Mouse (Mus musculus) c-Kit-negative CD71-positive TER-119-positive erythroid progenitor cells, embryonic 14.5 days (primary cell): ENCODE data around the gene Cdh5.
"Not testable (repeated sequence)": the region's sequence is repeated elsewhere in the genome, so short reads cannot be mapped to it uniquely, and the experiment has no call there.

Source experiments
- DNase-seq: peaks from one replicate; pipeline ENCODE4 v3.0.0-alpha.2; 2013; ENCODE audit warnings: low read depth, low spot score

Gene Cdh5

DNA sequence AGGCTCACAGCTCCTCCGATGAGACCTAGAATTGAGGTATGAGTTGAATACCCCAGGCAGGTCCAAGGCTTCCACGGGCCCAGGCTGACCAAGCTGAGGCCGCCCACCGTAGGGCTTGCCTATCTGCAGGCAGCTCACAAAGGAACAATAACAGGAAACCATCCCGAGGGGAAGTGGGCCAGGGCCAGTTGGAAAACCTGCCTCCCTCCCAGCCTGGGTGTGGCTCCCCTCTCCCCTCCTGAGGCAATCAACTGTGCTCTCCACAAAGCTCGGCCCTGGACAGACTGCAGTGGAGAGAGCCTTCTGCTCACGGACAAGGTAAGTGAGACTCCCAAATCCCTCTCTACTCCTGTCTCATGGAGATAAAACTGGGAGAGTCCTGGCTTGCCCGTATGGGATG is at the start of gene Cdh5:
Gene Cdh5, plus strand, starts transcription at position 211 of the 400 bp plus-strand sequence.
- no peak for DNase-seq

DNA sequence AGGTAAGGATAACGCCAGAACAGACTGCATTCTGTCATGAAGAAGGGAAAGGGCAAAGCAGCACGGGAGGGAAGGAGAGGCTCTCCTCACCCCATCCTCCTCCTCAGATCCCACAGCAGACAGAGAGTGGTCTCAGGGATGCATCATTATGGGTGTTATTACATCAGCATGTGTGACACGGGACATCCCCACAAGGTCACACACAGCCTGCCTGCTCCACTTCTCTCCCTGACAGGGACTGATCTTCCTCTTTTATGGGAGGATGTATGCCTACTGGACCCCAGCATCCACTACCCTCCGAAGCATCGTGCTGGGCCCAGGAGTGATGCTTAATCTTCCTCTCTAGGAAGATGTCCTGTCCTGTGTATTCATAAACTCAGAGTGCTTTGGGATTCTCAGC is 41.5 kb upstream of the Cdh5 start:
- DNase-seq, result no peak

- no peak for DNase-seq
Observed at GRCm38 (mm10) chr8:104060446-104060845, 41.0 kb upstream of the Cdh5 start.

DNA sequence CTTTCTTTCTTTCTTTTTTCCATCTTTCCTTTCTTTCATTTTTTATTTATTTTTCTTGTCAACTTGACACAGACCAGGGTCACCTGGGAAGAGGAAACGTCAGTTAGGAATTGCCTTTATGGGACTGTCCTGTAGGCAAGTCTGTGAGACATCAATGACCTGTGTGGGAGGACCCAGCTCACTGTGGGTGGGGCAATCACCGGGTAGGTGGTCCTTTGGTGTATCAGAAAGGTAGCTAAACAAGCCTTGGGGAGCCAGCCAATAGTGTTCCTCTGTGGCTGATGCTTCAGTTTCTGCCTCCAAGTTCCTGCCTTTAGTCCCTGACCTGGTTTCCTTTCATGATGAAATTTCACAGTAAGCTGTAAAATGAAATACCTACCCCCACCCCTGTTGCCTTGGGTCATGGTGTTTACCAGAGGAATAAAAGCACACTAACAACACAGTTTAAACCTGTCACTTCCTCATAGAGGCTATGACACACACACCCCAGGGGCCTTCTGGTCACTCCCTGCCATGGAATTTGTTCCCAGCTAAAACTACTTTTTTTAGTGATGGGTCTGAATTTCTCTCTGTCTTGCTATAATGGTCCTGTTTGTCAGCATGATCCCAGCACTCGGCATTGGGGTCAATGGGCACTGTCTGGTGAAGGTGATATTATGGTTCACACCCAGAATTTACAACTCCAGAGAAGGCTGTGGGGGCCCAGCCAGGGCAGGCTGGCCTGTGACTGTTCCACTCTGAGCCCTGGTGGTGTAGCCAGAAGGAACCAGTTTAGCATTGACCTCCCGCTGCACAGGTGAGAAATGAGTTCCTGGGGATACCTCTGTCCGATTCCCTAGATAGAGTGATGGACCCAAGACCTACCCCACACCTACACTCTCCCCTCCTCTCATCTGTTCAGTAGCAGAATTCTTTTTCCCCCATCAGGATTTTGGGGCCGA is 40.1 kb upstream of the Cdh5 start:
- no peak for DNase-seq

DNA sequence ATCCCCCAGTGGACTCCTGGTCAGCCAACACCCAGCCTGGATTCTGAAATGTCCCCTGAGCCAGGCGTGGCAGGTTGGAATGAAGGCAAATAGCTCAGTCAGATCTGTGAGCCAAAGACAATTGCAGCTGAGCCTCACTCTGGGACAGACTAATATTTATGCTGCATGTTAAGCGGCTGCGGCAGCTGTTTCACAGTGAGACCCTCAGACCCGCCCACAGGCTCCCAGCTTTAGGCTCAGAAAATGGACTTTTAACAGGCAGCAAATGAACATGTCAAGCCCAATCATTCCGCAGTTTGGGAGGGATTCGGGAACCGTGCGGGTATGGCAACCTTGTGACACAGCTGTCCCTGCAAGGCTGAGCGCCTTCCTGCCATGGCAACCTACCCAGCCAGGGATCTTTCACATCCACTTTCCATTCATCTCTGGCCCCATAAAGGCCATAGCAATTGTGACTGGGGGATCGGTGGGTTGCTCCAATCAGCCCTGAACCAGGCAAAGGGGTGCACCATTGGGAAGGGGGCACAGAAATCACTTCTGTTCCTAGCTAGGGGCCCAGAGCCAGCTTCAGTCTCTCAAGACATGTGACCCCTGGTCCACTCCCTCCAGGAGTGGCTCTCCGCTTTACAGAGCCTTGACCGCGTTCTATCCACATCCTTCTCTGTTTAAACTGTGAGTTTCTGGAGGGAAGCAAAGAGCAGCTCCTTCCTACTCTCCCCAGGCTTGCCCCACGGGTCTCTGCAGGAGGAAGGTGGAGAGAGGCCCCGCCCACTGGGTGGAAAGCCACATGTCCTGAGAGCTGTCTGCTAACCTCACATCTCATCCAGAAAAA is 39.2 kb upstream of the Cdh5 start:
- DNase-seq, result no peak

GRCm38 (mm10) chr8:104065223-104065622 is 36.2 kb upstream of the Cdh5 start:
- DNase-seq, result no peak

- no peak for DNase-seq
Observed at GRCm38 (mm10) chr8:104065906-104066518, 35.4 kb upstream of the Cdh5 start.

- no peak for DNase-seq
Observed at GRCm38 (mm10) chr8:104067390-104067925, 34.0 kb upstream of the Cdh5 start.

GRCm38 (mm10) chr8:104068421-104069035 is 32.9 kb upstream of the Cdh5 start:
- DNase-seq, result no peak

- not testable (repeated sequence) for DNase-seq
Observed at GRCm38 (mm10) chr8:104070201-104070865, 31.1 kb upstream of the Cdh5 start.

GRCm38 (mm10) chr8:104070949-104071348 is 30.5 kb upstream of the Cdh5 start:
- DNase-seq, result no peak

GRCm38 (mm10) chr8:104075079-104075478 is 26.3 kb upstream of the Cdh5 start:
- DNase-seq, result no peak

DNA sequence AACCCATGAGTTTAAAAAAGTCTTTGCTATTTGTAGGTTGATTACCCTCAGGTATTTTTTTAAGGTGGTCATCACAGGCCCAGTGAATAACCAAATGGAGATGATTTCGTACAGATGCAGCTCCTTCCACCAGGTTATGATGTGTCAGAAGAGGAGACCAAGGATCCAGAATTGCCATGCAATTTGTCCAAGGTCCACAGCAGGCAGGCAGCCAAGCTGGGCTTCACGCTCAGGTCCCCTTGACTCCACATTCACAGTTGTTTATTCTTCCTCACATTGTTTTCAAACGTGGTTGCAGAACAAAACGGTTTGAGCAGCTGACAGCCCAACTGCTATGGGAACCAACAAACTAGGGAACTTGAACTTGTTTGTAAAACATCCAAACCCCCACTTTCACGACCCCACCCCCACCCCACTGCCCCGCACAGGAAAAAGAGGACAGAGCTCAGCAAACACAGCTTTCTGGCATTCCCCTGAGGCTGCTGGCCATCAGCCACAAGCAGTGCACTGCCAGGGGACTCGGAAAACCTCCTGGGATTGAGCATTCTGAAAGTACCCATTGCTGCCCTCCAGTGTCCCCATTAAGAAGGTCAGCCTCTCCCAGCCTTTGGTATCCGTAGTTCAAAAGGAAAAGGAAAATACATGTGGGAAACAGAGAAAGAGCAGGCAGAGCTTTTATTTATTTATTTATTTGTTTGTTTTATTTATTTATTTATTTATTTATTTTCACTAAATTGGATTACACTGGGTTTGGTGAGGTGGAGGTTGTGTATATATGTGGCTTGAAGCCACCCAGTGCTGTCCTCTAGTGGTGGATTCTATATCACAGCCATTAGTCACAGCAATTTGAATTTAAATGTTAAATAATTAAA is 24.6 kb upstream of the Cdh5 start:
- no peak for DNase-seq

DNA sequence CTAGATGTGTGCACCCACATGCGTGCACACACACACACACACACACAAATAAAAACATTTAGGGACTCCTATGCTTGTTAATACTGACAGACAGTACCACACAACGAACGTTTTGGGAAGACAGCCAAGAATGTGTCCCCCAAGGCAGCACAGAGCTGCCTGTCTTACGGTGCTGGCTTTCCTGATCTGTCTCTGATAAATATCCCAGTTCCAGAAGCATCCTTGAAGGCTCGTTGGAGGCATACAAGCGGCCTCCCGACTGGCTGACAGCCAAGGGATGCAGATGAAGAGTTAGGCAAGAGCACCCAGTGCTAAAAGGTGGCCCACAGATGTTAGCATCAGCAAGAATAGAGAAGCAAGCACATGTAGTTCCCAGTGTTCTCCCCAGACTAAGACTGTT is 23.3 kb upstream of the Cdh5 start:
- DNase-seq, result no peak

- DNase-seq, result no peak
Observed at GRCm38 (mm10) chr8:104085281-104085680, 16.1 kb upstream of the Cdh5 start.

GRCm38 (mm10) chr8:104086615-104087014 is 14.8 kb upstream of the Cdh5 start:
- DNase-seq, result no peak

DNA sequence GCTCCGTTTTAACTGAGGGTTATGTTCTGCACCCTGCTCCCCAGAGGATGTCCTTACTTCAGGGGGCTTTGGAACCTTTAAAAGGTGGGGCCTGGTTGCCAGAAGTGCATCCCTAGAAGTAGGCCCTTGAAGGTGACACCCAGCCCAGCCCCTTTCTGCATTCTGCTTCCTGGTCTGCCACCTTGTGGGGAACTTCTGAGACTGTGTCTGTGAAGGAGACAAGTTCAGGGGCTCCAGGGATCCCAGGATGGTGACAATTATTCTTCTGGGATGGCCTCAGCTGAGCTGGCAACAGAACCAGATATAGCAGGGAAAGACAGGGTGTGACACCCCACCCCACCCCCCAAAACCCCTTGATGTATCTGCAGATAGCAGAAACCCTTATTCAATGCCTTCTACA is 14.3 kb upstream of the Cdh5 start:
- DNase-seq, result no peak

DNA sequence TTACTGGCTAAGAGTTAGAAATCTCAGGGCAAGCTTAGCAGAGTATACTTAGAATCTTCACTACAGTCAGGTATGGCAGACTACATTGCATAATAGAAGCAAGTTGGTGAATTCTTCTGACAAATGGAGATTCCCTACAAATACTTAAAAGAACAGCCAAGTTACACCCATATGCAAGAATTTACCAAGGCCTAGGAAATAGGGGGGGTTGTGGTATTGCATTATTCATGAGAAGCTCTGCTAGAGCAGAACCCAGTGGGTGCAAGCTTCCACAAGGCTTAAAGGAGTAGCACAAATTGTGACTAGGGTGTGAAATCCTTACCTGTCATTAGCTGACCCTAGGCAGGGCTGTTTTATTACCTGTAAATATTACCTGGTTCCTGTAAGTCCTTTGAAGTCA is 13.5 kb upstream of the Cdh5 start:
- DNase-seq, result not testable (repeated sequence)

DNA sequence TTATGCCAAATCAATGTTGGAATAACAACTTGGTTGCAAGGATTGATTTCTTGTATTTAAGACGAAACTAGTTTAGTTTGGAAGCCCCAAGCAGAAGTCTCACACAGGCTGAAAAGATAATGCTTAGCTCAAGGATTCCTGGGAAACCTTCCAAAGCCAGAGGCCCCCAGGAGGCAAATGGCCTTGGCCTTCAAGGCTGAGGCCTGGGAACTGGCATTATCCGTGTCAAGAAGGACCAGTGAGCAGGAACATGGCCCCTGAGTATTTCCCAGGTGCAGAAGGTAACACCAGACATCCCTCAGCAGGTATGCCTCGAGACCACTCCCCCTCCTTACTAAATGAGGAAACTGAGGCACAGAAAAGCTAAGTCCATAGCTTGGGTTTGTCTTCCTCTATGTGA is 12.5 kb upstream of the Cdh5 start:
- DNase-seq, result no peak
